Mouse (Mus musculus): ENCODE measurements around the gene Mcl1. TPM values are rescaled to one million over a fixed set of nuclear protein-coding genes. Genes with fewer than 3 reads are reported as not detected.
A peak's percentile ranks its signal among the peaks of the same experiment; 100 is the strongest.
"Not testable (repeated sequence)": the region's sequence is repeated elsewhere in the genome, so short reads cannot be mapped to it uniquely, and the experiment has no call there.

Gene Mcl1
- polyA plus RNA-seq, 1 experiment from 2014 or later: 91.3 TPM

GRCm38 (mm10) chr3:95650276-95651032 is 8.1 kb upstream of the Mcl1 start:
- DNase-seq (ENCODE audit: low spot score): no peak

GRCm38 (mm10) chr3:95651033-95651373 is 7.6 kb upstream of the Mcl1 start:
- no peak for DNase-seq (ENCODE audit: low spot score)

GRCm38 (mm10) chr3:95651391-95652203 is 7.0 kb upstream of the Mcl1 start:
- no peak for DNase-seq (ENCODE audit: low spot score)

GRCm38 (mm10) chr3:95652204-95652811 is 6.3 kb upstream of the Mcl1 start:
- peak; percentile 49 for DNase-seq (ENCODE audit: low spot score)

- DNase-seq (ENCODE audit: low spot score): no peak
These were observed 5.7 kb upstream of the Mcl1 start for GRCm38 (mm10) chr3:95652871-95653270.

DNA sequence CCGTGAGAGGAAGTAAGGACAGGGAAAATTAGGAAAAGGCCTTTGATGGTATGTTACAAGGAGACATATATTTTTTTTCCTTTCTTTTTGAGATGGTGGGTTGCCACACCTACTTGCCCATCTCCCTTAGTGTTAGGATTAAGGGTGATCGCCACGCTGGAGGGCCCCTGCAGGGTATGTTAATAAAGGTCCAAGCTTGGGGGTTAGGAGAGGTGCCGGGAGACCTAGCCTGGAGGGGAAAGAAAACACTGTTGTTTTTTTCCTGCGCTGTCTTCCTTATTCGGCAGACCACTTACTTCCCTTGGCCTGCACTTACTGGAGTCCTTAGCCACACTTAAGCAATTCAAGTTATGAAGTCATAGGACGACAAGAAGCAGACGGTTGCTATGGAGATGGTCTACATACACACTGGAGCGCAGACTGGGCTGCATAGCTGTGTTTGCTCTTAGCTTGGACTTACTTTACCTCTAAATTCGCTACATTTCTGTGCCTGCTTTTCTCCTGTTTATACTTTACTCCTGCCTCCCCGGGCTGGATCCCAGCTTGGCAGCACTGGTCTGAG is 5.0 kb upstream of the Mcl1 start:
- no peak for DNase-seq (ENCODE audit: low spot score)

- DNase-seq (ENCODE audit: low spot score): not testable (repeated sequence)
These were observed 4.2 kb upstream of the Mcl1 start for GRCm38 (mm10) chr3:95654371-95654770.

- no peak for DNase-seq (ENCODE audit: low spot score)
These were observed 3.2 kb upstream of the Mcl1 start for GRCm38 (mm10) chr3:95655437-95655836.

DNA sequence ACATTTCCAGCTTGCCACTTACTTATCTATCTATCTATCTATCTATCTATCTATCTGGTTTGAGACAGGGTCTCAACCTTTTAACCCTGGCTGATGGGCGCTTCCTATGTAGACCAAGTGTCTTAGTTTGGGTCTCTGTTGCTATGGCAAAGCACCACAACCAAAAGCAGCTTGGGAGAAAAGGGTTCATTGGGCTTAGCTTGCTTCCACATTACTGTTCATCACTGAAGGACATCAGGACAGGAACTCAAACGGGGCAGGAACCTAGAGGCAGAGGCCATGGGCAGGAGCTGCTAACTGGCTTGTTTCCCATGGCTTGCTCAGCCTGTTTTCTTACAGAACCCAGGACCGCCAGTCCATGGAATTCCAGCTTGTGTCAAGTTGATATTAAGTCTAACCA is 1.5 kb upstream of the Mcl1 start:
- DNase-seq (ENCODE audit: low spot score): no peak

DNA sequence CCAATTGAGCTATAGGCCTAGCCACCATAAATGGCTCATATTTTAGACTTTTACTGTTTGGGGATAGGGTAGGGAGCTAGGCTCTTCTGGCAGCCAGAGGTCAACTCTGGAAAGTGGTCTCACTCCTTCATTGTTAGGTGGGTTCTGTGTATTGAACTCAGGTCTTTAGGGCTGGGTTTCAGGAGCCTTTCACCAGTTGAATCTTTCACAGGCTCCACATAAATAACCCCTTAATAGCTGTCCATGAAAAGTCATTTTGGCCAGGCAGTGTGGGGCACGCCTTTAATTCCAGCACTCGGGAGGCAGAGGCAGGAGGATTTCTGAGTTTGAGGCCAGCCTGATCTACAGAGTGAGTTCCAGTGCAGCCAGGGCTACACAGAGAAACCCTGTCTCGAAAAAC is 877 bp upstream of the Mcl1 start:
- no peak for DNase-seq (ENCODE audit: low spot score)

DNA sequence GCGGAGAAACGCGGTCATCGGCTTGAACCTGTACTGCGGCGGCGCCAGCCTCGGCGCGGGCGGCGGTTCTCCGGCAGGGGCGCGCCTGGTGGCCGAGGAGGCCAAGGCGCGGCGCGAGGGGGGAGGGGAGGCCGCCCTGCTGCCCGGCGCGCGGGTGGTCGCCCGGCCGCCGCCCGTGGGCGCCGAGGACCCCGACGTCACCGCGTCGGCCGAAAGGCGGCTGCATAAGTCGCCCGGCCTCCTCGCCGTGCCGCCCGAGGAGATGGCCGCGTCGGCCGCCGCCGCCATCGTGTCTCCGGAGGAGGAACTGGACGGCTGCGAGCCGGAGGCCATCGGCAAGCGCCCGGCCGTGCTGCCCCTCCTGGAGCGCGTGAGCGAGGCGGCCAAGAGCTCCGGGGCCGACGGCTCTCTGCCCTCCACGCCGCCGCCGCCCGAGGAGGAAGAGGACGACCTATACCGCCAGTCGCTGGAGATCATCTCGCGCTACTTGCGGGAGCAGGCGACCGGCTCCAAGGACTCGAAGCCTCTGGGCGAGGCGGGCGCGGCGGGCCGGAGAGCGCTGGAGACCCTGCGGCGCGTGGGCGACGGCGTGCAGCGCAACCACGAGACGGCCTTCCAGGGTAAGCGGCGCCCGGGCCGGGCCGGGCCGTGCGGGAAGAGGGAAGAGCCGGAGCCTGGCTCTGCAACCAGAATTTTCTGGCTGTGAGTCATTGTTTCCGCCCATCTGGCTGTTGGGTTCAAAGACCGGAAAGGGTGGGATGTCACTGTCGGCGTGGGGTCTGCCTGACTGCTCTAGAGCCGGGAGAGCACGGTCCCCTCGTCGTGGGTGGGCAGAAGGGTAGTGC is 502 bp downstream of the Mcl1 start:
- peak; percentile 88 for DNase-seq (ENCODE audit: low spot score)

DNA sequence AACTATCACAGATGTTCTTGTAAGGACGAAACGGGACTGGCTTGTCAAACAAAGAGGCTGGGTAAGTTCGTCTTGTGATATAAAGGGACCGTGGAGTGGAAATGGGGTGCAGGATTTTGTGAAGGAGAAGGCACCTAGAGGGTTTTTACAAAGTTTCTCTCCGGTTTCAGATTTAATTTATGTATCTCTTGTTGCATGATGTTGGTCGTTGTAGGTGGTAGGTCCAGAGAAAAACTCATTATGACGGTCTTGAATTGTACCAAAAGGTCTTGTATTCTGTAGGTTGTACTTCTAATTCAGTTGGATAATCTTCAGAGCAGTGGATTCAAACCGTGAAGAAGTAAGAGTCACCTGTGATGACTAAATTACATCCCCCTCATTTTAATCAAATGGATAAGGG is 1.4 kb downstream of the Mcl1 start:
- DNase-seq (ENCODE audit: low spot score): no peak

DNA sequence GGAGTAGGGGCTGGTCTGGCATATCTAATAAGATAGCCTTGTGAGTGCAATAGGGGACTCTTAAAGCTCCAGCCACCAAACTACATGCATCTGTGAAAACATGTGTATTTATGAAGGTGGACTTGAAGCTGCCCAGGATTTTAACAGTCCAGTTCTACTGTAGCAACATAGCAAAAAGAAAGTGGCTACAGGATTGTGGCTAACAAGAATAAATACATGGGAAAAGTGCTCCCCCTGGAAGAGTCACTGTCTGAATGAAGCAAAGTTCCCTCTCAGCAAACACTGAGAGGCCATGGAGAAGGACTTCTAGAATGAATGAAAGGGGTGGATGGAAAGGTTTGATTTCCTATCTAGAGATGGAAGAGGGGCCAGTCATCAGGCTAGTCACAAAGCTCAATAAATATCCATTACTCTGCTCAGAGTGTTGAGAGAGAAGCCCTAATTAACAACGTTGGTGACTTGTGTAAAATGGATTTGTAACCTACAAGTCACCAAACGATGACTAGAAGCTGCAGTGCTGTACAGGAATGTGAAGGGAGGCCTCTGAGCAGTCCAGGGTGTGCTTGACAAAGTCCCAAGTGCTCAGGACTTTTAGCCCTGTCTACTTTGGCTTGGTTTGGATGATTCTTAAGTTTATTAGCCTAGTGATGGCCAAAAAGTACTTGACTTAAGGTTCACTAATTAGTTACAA is 2.3 kb downstream of the Mcl1 start:
- no peak for DNase-seq (ENCODE audit: low spot score)

DNA sequence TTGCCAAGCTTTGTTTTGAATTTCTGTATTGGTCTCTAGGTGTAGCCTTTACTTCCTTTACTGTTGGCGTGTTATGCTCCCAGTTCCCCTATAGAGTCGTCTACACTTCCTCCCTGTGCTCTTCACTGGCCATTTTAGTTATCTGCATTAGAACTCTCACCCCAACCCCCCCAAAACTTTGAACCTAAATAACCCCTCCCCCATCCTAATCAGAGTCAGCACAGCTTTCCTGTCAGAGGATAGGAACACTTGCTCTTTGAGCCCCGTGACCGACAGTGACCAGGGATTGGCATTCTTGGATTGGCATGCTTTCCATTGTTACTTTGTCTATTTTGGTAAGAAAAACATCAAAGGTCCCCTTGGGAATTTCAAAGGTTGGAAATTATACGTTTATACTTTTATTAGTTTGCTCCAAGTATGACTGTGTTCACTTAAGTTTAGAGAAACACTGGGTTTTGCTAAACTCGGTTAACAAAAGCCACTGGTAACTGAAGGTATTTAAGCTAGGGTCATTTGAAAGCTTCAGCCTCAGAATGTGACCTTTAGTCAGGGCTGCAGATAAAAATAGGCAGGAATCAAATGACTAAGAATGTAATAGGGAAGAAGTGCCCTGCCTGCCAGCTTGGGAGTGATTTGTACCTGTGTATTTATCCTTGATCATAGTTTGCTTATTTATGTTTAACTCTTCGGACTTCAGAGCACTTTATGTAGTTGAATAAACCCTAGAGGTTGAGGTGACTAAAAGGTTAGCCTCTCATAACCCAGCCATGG is 3.5 kb downstream of the Mcl1 start:
- no peak for DNase-seq (ENCODE audit: low spot score)

DNA sequence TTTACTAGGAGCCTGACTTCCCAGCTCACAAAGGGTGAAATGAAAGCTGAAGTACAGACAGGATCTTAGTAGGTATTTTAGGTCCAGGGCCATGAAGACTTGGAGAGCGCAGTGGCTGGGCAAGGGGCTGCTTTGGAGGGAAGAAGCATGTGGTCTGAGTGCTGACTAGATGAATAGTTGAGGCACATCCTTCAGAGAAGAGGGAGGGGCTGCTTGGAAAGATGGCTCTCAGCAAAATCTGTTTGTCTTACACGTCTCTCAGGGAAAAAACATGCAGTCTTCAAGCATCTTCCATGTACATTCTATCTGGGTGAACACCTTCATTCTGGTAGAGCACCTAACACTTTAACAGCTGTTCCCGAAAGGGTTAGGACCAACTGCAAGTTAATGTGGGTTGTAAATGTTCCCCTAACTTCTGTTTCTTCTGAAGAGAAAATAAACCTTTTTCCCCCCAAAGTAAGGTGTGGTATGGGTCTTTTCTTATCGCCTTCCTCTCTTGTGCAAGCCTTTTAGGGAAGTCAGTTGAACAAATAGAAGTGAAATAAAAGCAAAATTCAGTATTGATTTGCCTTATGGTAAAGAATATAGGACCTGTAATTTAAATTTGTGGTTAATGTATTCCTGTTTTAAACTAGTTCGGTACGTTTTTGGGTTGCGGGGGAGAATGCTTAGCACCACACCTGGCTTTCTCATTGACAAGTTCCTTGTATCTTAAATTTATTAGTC is 4.3 kb downstream of the Mcl1 start:
- DNase-seq (ENCODE audit: low spot score): no peak

DNA sequence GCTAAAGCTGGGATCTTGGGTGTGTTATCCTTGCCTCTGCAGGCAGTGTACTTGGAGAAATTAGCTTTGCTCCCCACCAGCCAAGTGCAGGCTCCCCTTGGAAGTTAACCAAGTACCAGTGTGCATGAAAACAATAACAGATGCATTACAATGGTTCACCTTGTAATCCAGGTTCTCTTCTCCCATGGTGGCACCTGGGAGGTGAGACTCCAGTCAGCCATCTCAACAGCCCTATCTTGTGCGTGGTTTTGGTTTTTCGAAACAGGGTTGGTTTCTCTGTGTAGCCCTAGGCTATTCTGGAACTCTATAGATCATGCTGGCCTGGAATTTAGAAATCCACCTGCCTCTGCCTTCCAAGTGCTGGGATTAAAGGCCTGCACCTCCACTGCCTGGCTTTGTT is 4.9 kb downstream of the Mcl1 start:
- no peak for DNase-seq (ENCODE audit: low spot score)

DNA sequence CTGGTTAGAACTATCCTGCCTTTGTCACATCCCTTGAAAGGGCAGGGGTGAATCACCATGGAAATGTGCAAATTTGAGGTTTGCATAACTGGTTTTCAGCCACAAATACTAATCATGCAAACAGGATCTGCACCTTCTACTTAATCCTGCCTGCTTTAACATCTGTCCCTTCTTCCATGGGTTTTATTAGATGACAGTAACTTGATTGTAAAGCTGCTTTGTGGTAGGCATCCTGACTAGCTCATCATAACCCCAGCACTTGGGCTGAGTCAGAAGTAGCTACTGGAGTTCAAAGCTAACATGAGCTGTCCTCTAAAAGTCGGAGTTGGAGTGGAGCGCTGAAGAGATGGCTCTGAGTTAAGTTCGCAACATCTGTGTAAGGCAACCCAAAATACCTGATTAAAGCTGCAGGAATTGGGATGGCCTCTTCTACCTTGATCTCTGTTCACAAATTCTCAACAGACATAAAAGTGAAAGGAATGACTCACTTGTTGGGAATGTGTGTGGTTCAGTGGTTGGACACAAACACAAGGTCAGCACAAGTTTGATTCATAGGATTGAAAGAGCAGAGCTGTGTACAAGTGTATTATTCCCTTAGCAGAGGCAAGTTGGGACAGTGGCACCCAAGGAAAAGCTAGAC is 5.5 kb downstream of the Mcl1 start:
- no peak for DNase-seq (ENCODE audit: low spot score)

- no peak for DNase-seq (ENCODE audit: low spot score)
These were observed 6.4 kb downstream of the Mcl1 start for GRCm38 (mm10) chr3:95664940-95665352.

Data from thymus, postnatal 0 days (tissue).